Mouse (Mus musculus): ENCODE results near the gene Supt6.

GRCm38 (mm10) chr11:78211513-78211912, 34.3 kb downstream of the Supt6 start:
- TF ChIP-seq GATA1 (IDR thresholded peaks at IDR 0.05; ENCODE audit: borderline replicate concordance, low read length) (no peak), FLI1 (IDR thresholded peaks at IDR 0.05; ENCODE audit: low read length) (no peak)

All from megakaryocyte, embryonic 14.5 days (primary cell).